Mouse (Mus musculus) colon, adult 2 months (tissue): ENCODE measurements around the gene Extl1. TPM values are rescaled to one million over a fixed set of nuclear protein-coding genes. Genes with fewer than 3 reads are reported as not detected.

Experiments
- polyA plus RNA-seq: library from polyadenylated mRNA; depleted of rRNA; stranded (reverse); fragments of >200 nt; gene quantifications from 2 replicates; pipeline ENCODE4 v1.2.3, GENCODE M21; 2012; rRNA removed

Extl1 gene
- 0.56 and 2.1 TPM in 2 replicates for polyA plus RNA-seq

GRCm38 (mm10) chr4:134383750-134384149 is at the start of gene Extl1:
Gene Extl1, minus strand, starts transcription at chr4:134383850.

DNA sequence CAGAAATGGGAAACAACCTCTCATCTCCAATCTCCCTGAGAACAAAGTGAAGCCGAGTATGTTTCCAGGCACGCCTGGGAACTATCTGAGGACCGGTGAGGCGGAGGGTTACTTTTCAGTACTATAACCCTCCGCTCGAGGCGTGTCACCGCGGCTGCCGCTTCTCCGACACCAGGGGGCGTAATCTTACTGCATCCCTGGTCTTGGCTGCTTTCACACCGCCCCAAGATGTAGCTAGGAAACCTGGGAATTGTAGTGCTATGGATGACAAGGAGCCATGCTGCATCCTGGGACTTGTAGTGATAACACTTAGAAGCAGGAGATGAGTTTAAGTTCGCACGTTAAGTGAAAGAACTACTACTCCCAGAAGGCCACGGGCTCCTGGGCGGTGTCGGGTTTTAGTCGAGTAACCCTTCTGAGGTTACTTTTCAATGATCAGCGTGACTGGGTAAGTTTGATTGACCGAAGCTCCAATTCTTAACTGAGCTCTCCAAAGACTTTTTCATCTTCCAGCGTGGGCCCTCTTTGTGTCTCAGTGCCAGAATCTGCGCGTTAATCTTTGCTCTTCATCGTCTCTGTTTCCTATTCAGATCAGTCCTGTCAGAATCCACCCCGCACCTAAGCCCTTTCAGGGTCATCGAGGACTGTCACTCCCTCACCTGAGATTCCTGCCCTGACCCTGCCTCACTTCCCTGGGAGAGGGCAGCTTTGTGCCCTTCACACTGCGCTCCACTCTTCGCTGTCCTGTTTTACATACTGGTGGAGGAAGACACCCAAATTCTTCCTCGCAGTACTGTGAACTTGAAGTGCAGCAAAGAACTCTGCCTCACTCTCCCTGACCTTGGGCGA is 12.6 kb upstream of the Extl1 start, which contains the start of gene Pafah2:
Pafah2 (plus strand) TSS at position 344 of the 849 bp plus-strand sequence.

DNA sequence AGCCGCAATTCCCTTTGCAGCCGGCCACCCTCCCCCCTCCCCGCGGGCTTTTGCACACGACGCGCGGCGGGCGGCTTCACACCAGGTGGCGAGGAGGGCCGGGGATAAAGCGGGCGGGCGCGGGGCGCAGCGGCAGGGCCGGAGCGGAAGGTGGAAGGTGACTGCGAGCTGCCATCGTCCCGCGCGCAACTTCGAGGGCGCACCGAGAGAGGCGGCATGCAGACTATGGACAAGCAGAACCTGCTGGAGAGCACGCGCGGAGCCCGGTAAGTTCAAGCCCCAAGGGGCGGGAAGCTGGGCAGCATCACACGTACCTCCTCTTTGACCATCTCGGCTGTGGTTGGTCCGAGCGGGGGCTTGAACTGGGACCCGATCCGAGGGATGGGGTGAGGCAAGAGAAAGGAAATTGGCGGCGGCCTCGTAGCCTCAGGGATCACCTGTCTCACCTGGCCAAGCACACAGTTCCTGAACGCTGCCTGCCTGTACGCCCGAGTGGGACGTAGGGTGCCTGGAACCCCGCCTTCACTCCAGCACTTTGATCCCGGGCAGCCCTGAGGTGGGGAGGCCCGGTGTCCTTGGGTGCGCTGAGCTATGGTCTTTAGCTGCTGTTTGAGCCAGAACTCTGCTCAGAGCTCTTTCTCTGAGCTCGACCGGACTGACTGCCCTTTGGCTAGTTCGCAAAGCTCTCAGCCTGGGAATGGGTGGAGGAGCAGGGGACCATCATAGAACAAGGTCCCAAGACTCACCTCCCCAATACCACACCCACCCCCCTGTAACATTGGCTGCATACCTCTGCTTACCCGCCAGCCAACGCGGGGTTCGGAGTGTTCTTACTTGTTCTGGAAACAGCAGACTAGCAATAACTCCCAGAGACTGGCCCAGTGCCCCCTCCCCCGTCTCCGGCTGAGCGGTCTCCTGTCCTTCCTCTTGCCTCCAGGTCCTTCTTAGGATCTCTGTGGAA is 40.3 kb downstream of the Extl1 start, which contains the start of gene Slc30a2:
Slc30a2 (plus strand) TSS at position 111 of the 961 bp plus-strand sequence.

GRCm38 (mm10) chr4:134314876-134315275 is 68.8 kb downstream of the Extl1 start, which contains the start of gene Trim63:
Gene Trim63, plus strand, starts transcription at chr4:134315120.

Other genes with a start within 250 kb of the Extl1 start
- 15.9 and 20.1 TPM in 2 replicates for gene Cep85, start 196.7 kb downstream of the Extl1 start, polyA plus RNA-seq
- not detected in 2 replicates for gene Gm7534, start 180.8 kb downstream of the Extl1 start, polyA plus RNA-seq
- 0.49 and 1.7 TPM in 2 replicates for gene Catsper4, start 156.5 kb downstream of the Extl1 start, polyA plus RNA-seq
- gene Cnksr1, start 145.5 kb downstream of the Extl1 start, polyA plus RNA-seq = 31.8 and 36.7 TPM in 2 replicates
- gene E130218I03Rik, start 140.2 kb downstream of the Extl1 start, polyA plus RNA-seq = not detected in 2 replicates
- 8.8 and 9.7 TPM in 2 replicates for gene Zfp593, start 138.3 kb downstream of the Extl1 start, polyA plus RNA-seq
- not detected in 2 replicates for gene Gm30191, start 136.9 kb downstream of the Extl1 start, polyA plus RNA-seq
- 9.7 and 12.6 TPM in 2 replicates for gene Grrp1, start 129.7 kb downstream of the Extl1 start, polyA plus RNA-seq
- gene Pdik1l, start 96.0 kb downstream of the Extl1 start, polyA plus RNA-seq = 2.1 and 3.5 TPM in 2 replicates
- not detected in 2 replicates for gene Trim63, start 68.7 kb downstream of the Extl1 start, polyA plus RNA-seq
- gene Slc30a2, start 40.7 kb downstream of the Extl1 start, polyA plus RNA-seq = 0.24 and 0.33 TPM in 2 replicates
- 46.8 and 53.2 TPM in 2 replicates for gene Pafah2, start 12.5 kb upstream of the Extl1 start, polyA plus RNA-seq
- gene Stmn1, start 84.5 kb upstream of the Extl1 start, polyA plus RNA-seq = 11.4 and 14.9 TPM in 2 replicates
- 18.1 and 20.5 TPM in 2 replicates for gene Paqr7, start 112.8 kb upstream of the Extl1 start, polyA plus RNA-seq
- 0.49 and 0.51 TPM in 2 replicates for gene Aunip, start 127.1 kb upstream of the Extl1 start, polyA plus RNA-seq
- gene Mtfr1l, start 151.5 kb upstream of the Extl1 start, polyA plus RNA-seq = 58.4 and 63.6 TPM in 2 replicates
- gene Selenon, start 168.3 kb upstream of the Extl1 start, polyA plus RNA-seq = 11.3 and 12.4 TPM in 2 replicates